Mouse (Mus musculus): ENCODE measurements around the gene Rpl3l. TPM values are rescaled to one million over a fixed set of nuclear protein-coding genes. Genes with fewer than 3 reads are reported as not detected.

The Rpl3l gene
- polyA plus RNA-seq, 1 experiment: 0.35 TPM

DNA sequence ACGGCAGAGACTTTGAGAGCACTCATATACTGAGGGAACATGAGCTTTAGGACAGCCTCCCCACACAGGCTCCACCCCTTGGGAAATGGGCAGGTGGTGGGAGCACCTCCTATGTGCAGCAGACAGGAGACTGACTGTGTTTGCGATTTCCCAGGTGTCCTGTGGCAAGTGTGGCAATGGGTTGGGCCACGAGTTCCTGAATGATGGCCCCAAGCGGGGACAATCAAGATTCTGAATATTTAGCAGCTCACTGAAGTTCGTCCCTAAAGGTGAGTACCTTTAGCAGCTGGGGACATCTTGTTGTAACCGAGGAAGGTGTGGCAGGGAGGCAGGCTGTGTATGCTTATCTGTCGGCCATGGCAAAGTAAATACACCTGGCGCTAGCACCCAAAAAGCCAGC lies 12.3 kb downstream of the Rpl3l start:
- H3K4me3 ChIP-seq (replicated peaks): no peak overlapping the region
- no peaks in the 10 kb centered on the region for H3K9me3 ChIP-seq
- peaks cover 48% of the 10 kb centered on the region for H3K36me3 ChIP-seq (replicated peaks; ENCODE audit: low read length)
- H3K4me1 ChIP-seq: peaks cover 42% of the 10 kb centered on the region
- no peaks in the 10 kb centered on the region for H3K27me3 ChIP-seq (replicated peaks)
- no peak for TF ChIP-seq FLI1 (IDR thresholded peaks at IDR 0.05; ENCODE audit: low read length)
- no peak for TF ChIP-seq GATA1 (IDR thresholded peaks at IDR 0.05; ENCODE audit: borderline replicate concordance, low read length)

DNA sequence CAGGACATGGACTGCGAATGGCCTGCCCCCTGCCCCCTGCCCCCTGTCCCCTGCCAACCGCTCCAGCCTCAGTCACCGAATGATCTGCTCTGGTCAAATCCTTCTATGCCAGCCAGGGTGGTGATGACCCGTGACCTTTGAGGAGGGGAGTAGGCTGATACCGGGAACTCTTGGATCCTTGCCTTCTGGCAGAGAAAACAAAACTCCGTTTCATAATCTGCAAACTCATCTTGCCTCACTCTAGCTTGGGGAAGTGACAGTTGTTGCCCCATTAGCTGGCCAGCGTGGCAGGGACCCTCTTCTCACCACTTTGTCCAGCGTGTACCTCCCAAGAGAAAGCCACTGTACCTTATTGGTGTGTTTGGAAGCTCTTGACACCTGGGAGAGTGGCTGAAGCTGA lies 14.7 kb downstream of the Rpl3l start:
- Histone ChIP-seq H3K4me1 (peaks cover 33% of the 10 kb centered on the region), H3K9me3 (no peaks in the 10 kb centered on the region), H3K36me3 (replicated peaks; ENCODE audit: low read length) (peaks cover 48% of the 10 kb centered on the region), H3K27me3 (replicated peaks) (peaks cover 13% of the 10 kb centered on the region), H3K4me3 (replicated peaks) (no peak overlapping the region)
- TF ChIP-seq FLI1 (IDR thresholded peaks at IDR 0.05; ENCODE audit: low read length): no peak
- TF ChIP-seq GATA1 (IDR thresholded peaks at IDR 0.05; ENCODE audit: borderline replicate concordance, low read length): no peak

DNA sequence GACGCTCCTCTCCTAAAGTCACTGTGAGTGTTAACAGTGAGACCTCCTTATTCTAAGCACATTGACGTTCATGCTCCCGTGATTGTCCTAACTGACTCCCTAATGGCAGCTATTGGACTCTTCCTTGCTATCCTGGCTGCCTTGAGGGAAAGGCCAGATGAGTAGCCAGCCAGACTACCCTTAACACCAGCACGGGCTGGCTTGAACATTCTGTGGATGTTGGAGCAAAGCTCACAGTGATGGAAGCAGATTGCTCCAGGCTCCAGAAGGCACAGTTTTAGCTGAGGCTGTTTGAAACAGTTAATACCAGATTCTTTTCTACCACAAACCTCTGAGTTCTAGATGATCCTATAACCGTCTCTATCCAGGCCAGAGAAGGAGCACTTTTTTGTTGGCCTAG lies 16.3 kb downstream of the Rpl3l start:
- Histone ChIP-seq H3K27me3 (replicated peaks) (peaks cover 26% of the 10 kb centered on the region), H3K36me3 (replicated peaks; ENCODE audit: low read length) (peaks cover 48% of the 10 kb centered on the region), H3K4me1 (peaks cover 22% of the 10 kb centered on the region), H3K9me3 (no peaks in the 10 kb centered on the region), H3K4me3 (replicated peaks) (no peak overlapping the region)
- TF ChIP-seq GATA1 (IDR thresholded peaks at IDR 0.05; ENCODE audit: borderline replicate concordance, low read length) (no peak), FLI1 (IDR thresholded peaks at IDR 0.05; ENCODE audit: low read length) (no peak)

GRCm38 (mm10) chr17:24744381-24744780 lies 16.8 kb downstream of the Rpl3l start:
- H3K36me3 ChIP-seq (replicated peaks; ENCODE audit: low read length): peaks cover 44% of the 10 kb centered on the region
- H3K9me3 ChIP-seq: no peaks in the 10 kb centered on the region
- H3K4me3 ChIP-seq (replicated peaks): no peak overlapping the region
- TF ChIP-seq GATA1 (IDR thresholded peaks at IDR 0.05; ENCODE audit: borderline replicate concordance, low read length) (no peak), FLI1 (IDR thresholded peaks at IDR 0.05; ENCODE audit: low read length) (no peak)
- H3K4me1 ChIP-seq: peaks cover 19% of the 10 kb centered on the region
- peaks cover 31% of the 10 kb centered on the region for H3K27me3 ChIP-seq (replicated peaks)

DNA sequence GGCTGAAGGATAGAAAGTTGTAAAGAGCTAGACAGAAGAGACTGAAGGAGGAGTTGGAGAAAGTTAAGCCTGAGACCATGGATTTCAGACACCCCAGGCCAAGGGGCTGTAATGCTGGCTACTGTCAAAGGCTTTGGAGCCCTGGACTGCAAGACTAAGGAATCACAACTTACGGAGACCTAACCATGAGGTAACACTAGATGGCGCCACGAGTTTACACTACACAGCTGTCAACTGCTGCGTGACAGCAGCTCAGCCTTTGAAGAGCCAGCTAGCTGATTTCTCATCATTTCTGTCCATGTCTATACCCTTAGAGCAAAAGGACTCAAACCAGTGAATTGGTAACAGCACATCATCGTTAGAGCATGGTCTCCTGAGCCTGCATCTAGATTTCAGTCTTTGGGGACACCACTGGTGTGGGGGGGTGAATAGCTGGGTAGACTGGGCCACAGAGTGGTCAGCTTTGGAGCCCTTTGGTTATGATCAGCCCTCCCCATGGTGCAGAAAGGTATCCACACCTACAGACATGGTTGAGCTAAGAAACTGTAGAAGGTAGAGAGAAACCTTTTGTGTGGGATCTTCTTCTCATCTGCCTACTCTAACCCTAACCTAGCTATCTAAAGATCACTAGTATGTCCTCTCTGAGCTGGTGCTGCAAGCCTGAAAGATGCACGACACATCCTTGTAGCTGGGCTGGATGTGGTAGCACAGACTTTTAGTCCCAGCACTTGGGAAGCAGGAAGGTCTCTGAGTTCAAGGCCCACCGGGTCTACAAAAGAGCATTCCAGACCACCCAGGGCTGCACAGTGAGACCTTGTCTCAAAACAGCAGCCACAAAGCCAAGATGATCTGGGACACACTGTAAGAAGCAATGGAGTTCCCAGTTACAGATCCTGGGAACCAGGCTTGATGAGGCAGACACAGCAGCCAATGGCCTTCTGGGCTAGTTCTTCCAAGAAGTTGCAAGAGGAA lies 18.2 kb downstream of the Rpl3l start:
- peaks cover 31% of the 10 kb centered on the region for H3K36me3 ChIP-seq (replicated peaks; ENCODE audit: low read length)
- peaks cover 18% of the 10 kb centered on the region for H3K4me1 ChIP-seq
- TF ChIP-seq FLI1 (IDR thresholded peaks at IDR 0.05; ENCODE audit: low read length) (no peak), GATA1 (IDR thresholded peaks at IDR 0.05; ENCODE audit: borderline replicate concordance, low read length) (no peak)
- H3K27me3 ChIP-seq (replicated peaks): peaks cover 42% of the 10 kb centered on the region
- no peak overlapping the region for H3K4me3 ChIP-seq (replicated peaks)
- no peaks in the 10 kb centered on the region for H3K9me3 ChIP-seq

GRCm38 (mm10) chr17:24746986-24747385 lies 19.4 kb downstream of the Rpl3l start:
- H3K27me3 ChIP-seq (replicated peaks): peaks cover 54% of the 10 kb centered on the region
- no peak overlapping the region for H3K4me3 ChIP-seq (replicated peaks)

DNA sequence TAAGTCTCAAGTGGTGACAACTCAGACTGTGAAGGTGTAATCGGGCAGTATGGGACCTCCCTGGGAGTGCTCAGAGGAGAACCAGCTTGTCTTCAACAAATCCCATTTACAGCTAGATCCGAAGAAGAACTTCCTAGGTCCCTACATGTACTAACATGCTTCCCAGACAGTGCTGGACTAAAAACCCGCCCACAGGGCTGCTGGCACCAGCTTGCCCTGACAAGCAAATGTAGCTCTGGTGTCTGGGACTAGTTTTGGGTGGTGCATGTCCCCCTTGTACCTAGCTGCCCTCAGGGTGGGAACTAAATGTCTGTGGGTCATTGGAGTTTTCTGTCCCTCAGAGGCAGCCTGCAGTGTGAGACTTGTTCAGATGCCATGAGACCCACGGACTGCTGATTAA lies 23.9 kb downstream of the Rpl3l start:
- Histone ChIP-seq H3K27me3 (replicated peaks) (peaks cover 92% of the 10 kb centered on the region), H3K4me3 (replicated peaks) (no peak overlapping the region)
- no peak for TF ChIP-seq GATA1 (IDR thresholded peaks at IDR 0.05; ENCODE audit: borderline replicate concordance, low read length)
- TF ChIP-seq FLI1 (IDR thresholded peaks at IDR 0.05; ENCODE audit: low read length): no peak

More at GRCm38 (mm10) chr17:24746986-24747385, 19.4 kb downstream of the Rpl3l start:
- Histone ChIP-seq H3K9me3 (no peaks in the 10 kb centered on the region), H3K36me3 (replicated peaks; ENCODE audit: low read length) (peaks cover 19% of the 10 kb centered on the region), H3K4me1 (peaks cover 30% of the 10 kb centered on the region)
- no peak for TF ChIP-seq FLI1 (IDR thresholded peaks at IDR 0.05; ENCODE audit: low read length)
- no peak for TF ChIP-seq GATA1 (IDR thresholded peaks at IDR 0.05; ENCODE audit: borderline replicate concordance, low read length)

GRCm38 (mm10) chr17:24752415-24753394 lies 25.1 kb downstream of the Rpl3l start, which contains the start of gene Hs3st6:
Hs3st6 (plus strand) TSS chr17:24752988.
- Histone ChIP-seq H3K9me3 (no peaks in the 10 kb centered on the region), H3K27me3 (replicated peaks) (peaks cover 93% of the 10 kb centered on the region), H3K36me3 (replicated peaks; ENCODE audit: low read length) (no peaks in the 10 kb centered on the region), H3K4me3 (replicated peaks) (peak within 1 kb of the TSS; percentile 90), H3K4me1 (peaks cover 38% of the 10 kb centered on the region)
- TF ChIP-seq GATA1 (IDR thresholded peaks at IDR 0.05; ENCODE audit: borderline replicate concordance, low read length): no peak
- no peak for TF ChIP-seq FLI1 (IDR thresholded peaks at IDR 0.05; ENCODE audit: low read length)

More for the DNA sequence above, 23.9 kb downstream of the Rpl3l start:
- H3K4me1 ChIP-seq: peaks cover 38% of the 10 kb centered on the region
- H3K9me3 ChIP-seq: no peaks in the 10 kb centered on the region
- no peaks in the 10 kb centered on the region for H3K36me3 ChIP-seq (replicated peaks; ENCODE audit: low read length)

GRCm38 (mm10) chr17:24757394-24757793 lies 29.8 kb downstream of the Rpl3l start:
- Histone ChIP-seq H3K36me3 (replicated peaks; ENCODE audit: low read length) (no peaks in the 10 kb centered on the region), H3K4me1 (peaks cover 29% of the 10 kb centered on the region), H3K27me3 (replicated peaks) (peaks cover 93% of the 10 kb centered on the region), H3K9me3 (no peaks in the 10 kb centered on the region), H3K4me3 (replicated peaks) (no peak overlapping the region)
- TF ChIP-seq FLI1 (IDR thresholded peaks at IDR 0.05; ENCODE audit: low read length) (no peak), GATA1 (IDR thresholded peaks at IDR 0.05; ENCODE audit: borderline replicate concordance, low read length) (no peak)
